In genomic region chr14:34588498-34588897, GRCm38 (mm10) we compare ENCODE assay signal across 12 mouse cellular contexts. TPM values are rescaled to one million over a fixed set of nuclear protein-coding genes. Genes with fewer than 3 reads are reported as not detected.
DNase-seq lines count a peak whose midpoint lies in the region; ATAC-seq and TF ChIP-seq lines count a peak whose summit lies in the region.
"Had no signal": no experiment of that assay in that cellular context is flagged by ENCODE, and none has a peak within 500 bp of the region (broad histone marks: within the 10 kb centered on the region; RNA-seq: fewer than 3 reads in every experiment).

Gene Ldb3 (minus strand): TSS chr14:34588682.

- DNase-seq in liver, adult 2 months (ENCODE audit: extremely low read depth, low read depth, low spot score): no peak
- no peak for DNase-seq in liver, embryonic 11.5 days (ENCODE audit: low spot score)
- DNase-seq in right cerebral cortex, postnatal 25 days: no peak
- DNase-seq in kidney, adult 8-10 months: no peak
- DNase-seq: liver, postnatal 0 days had no signal

- H3K79me2 ChIP-seq in liver, adult 2 months (ENCODE audit: control insufficient read depth, insufficient read depth, low read length): no peaks in the 10 kb centered on the region
- H3K79me2 ChIP-seq in myocyte (ENCODE audit: control insufficient read depth, insufficient read depth): peaks cover 16% of the 10 kb centered on the region

- peaks cover 23% of the 10 kb centered on the region for H3K4me1 ChIP-seq in liver, adult 2 months (ENCODE audit: control insufficient read depth, insufficient read depth, low read length)
- peaks cover 18% of the 10 kb centered on the region for H3K4me1 ChIP-seq in liver, embryonic 11.5 days (replicated peaks; ENCODE audit: control insufficient read depth, insufficient read depth, low read length)
- no peaks in the 10 kb centered on the region for H3K4me1 ChIP-seq in embryonic facial prominence, embryonic 15.5 days
- H3K4me1 ChIP-seq in heart, embryonic 13.5 days: peaks cover 76% of the 10 kb centered on the region

- H3K9ac ChIP-seq in liver, adult 2 months (ENCODE audit: low read depth, low read length): peak within 1 kb of the TSS; percentile 26; the same call in 1 of the 2 replicates
- H3K9ac ChIP-seq in liver, embryonic 11.5 days (ENCODE audit: low read depth, low read length): no peak within 1 kb of the TSS
- no peak within 1 kb of the TSS for H3K9ac ChIP-seq in embryonic facial prominence, embryonic 15.5 days
- H3K9ac ChIP-seq in heart, embryonic 13.5 days: peak within 1 kb of the TSS; percentile 94
- H3K9ac ChIP-seq: liver, postnatal 0 days had no signal

- no peak for TF ChIP-seq POLR2A in liver, adult 2 months (IDR thresholded peaks at IDR 0.05; ENCODE audit: extremely low read depth, insufficient read depth, low read length)
- peak; percentile 92 for TF ChIP-seq POLR2A in myocyte (IDR thresholded peaks at IDR 0.05; ENCODE audit: insufficient read length, low read depth)

- no peaks in the 10 kb centered on the region for H3K36me3 ChIP-seq in liver, adult 2 months (ENCODE audit: control insufficient read depth, insufficient read depth, low read length)
- H3K36me3 ChIP-seq in liver, embryonic 11.5 days (ENCODE audit: control insufficient read depth, insufficient read depth, low read length): no peaks in the 10 kb centered on the region
- H3K36me3 ChIP-seq in embryonic facial prominence, embryonic 15.5 days: no peaks in the 10 kb centered on the region
- H3K36me3 ChIP-seq in heart, embryonic 13.5 days: peaks cover 19% of the 10 kb centered on the region
- H3K36me3 ChIP-seq in myocyte (ENCODE audit: control insufficient read depth, insufficient read depth): no peaks in the 10 kb centered on the region

- WGBS in liver, adult 2 months: 84% methylated on average over 8 of the region's 8 CpGs
- WGBS in liver, embryonic 11.5 days: 57% methylated on average over 8 of the region's 8 CpGs
- WGBS in embryonic facial prominence, embryonic 15.5 days: 58% methylated on average over 8 of the region's 8 CpGs
- WGBS in heart, embryonic 13.5 days: 20% methylated on average over 8 of the region's 8 CpGs

- TF ChIP-seq CTCF in liver, adult 2 months (IDR thresholded peaks at IDR 0.05; ENCODE audit: low read depth, low read length): no peak

- H3K9me3 ChIP-seq in liver, embryonic 11.5 days (ENCODE audit: control insufficient read depth, low read length): no peaks in the 10 kb centered on the region
- H3K9me3 ChIP-seq in embryonic facial prominence, embryonic 15.5 days (replicated peaks): no peaks in the 10 kb centered on the region
- H3K9me3 ChIP-seq in heart, embryonic 13.5 days: no peaks in the 10 kb centered on the region

- H3ac ChIP-seq in myocyte (ENCODE audit: control insufficient read depth, insufficient read length): peak within 1 kb of the TSS; percentile 19

- H3K4me2 ChIP-seq in liver, embryonic 11.5 days: no peak within 1 kb of the TSS
- no peak within 1 kb of the TSS for H3K4me2 ChIP-seq in embryonic facial prominence, embryonic 15.5 days (replicated peaks)
- H3K4me2 ChIP-seq in heart, embryonic 13.5 days: peak within 1 kb of the TSS; percentile 81
- H3K4me2 ChIP-seq in myocyte (ENCODE audit: low read depth): peak within 1 kb of the TSS; percentile 79

- no peaks in the 10 kb centered on the region for H3K27me3 ChIP-seq in liver, adult 2 months (ENCODE audit: control insufficient read depth, insufficient read depth, low read length)
- H3K27me3 ChIP-seq in liver, embryonic 11.5 days (replicated peaks; ENCODE audit: control insufficient read depth, insufficient read depth, low read length): no peaks in the 10 kb centered on the region
- H3K27me3 ChIP-seq in embryonic facial prominence, embryonic 15.5 days: no peaks in the 10 kb centered on the region
- no peaks in the 10 kb centered on the region for H3K27me3 ChIP-seq in heart, embryonic 13.5 days (replicated peaks)
- no peaks in the 10 kb centered on the region for H3K27me3 ChIP-seq in myocyte (ENCODE audit: control insufficient read depth, insufficient read depth, insufficient read length)

- no peak for ATAC-seq in liver, embryonic 11.5 days (replicated peaks; ENCODE audit: low FRiP score)
- no peak for ATAC-seq in embryonic facial prominence, embryonic 15.5 days (ENCODE audit: insufficient number of reproducible peaks, low FRiP score, low TSS enrichment, low read depth)
- peak; percentile 70; the same call in 1 of the 2 replicates for ATAC-seq in heart, embryonic 13.5 days (ENCODE audit: extremely low read depth, insufficient number of reproducible peaks, low FRiP score, low TSS enrichment)
- no peak for ATAC-seq in monocyte, adult 5-6 weeks (replicated peaks; ENCODE audit: insufficient number of reproducible peaks, low FRiP score, low TSS enrichment, poor library complexity, severe bottlenecking)
- ATAC-seq: CD4-positive, CD25-positive, alpha-beta regulatory T cell, adult 4 months; liver, postnatal 0 days had no signal

- H3K4me3 ChIP-seq in liver, adult 2 months (ENCODE audit: insufficient read depth, low read depth, low read length): no peak within 1 kb of the TSS
- no peak within 1 kb of the TSS for H3K4me3 ChIP-seq in liver, embryonic 11.5 days (ENCODE audit: low read depth, low read length)
- H3K4me3 ChIP-seq in embryonic facial prominence, embryonic 15.5 days (replicated peaks): no peak within 1 kb of the TSS
- H3K4me3 ChIP-seq in heart, embryonic 13.5 days: peak within 1 kb of the TSS; percentile 62
- H3K4me3 ChIP-seq in myocyte: peak within 1 kb of the TSS; percentile 34

- H3K27ac ChIP-seq in liver, adult 2 months (replicated peaks; ENCODE audit: insufficient read depth, low read depth, low read length): peak within 1 kb of the TSS; percentile 52
- H3K27ac ChIP-seq in liver, embryonic 11.5 days (ENCODE audit: low read depth, low read length): no peak within 1 kb of the TSS
- H3K27ac ChIP-seq in embryonic facial prominence, embryonic 15.5 days (replicated peaks): no peak within 1 kb of the TSS
- peak within 1 kb of the TSS; percentile 96 for H3K27ac ChIP-seq in heart, embryonic 13.5 days (replicated peaks)
- H3K27ac ChIP-seq: kidney, postnatal 0 days had no signal

TF ChIP-seq in myocyte, 11 proteins besides CTCF, POLR2A, EP300 and RAD21:
- TF ChIP-seq TCF12 (IDR thresholded peaks at IDR 0.05; ENCODE audit: insufficient read depth, poor library complexity, severe bottlenecking): no peak
- peak in 1 of 3 experiments; percentile 68 for TF ChIP-seq MYOG (IDR thresholded peaks at IDR 0.05; ENCODE audit: control insufficient read depth in 1 of 3, insufficient read depth in 1 of 3, insufficient read length in 2 of 3, low read depth in 2 of 3)
- TF ChIP-seq MAX (IDR thresholded peaks at IDR 0.05; ENCODE audit: low read depth): no peak
- TF ChIP-seq REST (IDR thresholded peaks at IDR 0.05; ENCODE audit: insufficient read depth, insufficient read length): no peak
- no peak for TF ChIP-seq E2F4 (IDR thresholded peaks at IDR 0.05; ENCODE audit: insufficient read depth)
- peak in 1 of 3 experiments; percentile 52 for TF ChIP-seq MYOD1 (IDR thresholded peaks at IDR 0.05; ENCODE audit: control insufficient read depth in 1 of 3, insufficient read length in 2 of 3, low read depth in 2 of 3)
- peak; percentile 98 for TF ChIP-seq SRF (IDR thresholded peaks at IDR 0.05; ENCODE audit: control insufficient read depth, insufficient read length, low read depth)
- TF ChIP-seq POLR2AphosphoS2 (IDR thresholded peaks at IDR 0.05; ENCODE audit: insufficient read length, low read depth): peak; percentile 86
- TF ChIP-seq TCF3 (IDR thresholded peaks at IDR 0.05; ENCODE audit: insufficient read length, low read depth): no peak
- no peak for TF ChIP-seq CEBPB (IDR thresholded peaks at IDR 0.05; ENCODE audit: insufficient read depth, poor library complexity, severe bottlenecking)

RNA-seq across cellular contexts. Expression of gene Ldb3, which starts in this region (rescaled TPM):
- 0.18 TPM in 1 of 2 replicates, not detected in the other for total RNA-seq in liver, adult 2 months (2014; rRNA removed)
- 0.06 TPM in 2 replicates for polyA plus RNA-seq in liver, adult 2 months (2012; rRNA removed)
- 0.38 and 2.7 TPM in 2 replicates for polyA plus RNA-seq in liver, embryonic 11.5 days (2014; fragmentation: Nextera tagmentation; extraction: Ambion mirVana)
- 25.9 and 33.6 TPM in 2 replicates for polyA plus RNA-seq in embryonic facial prominence, embryonic 15.5 days (2015; fragmentation: Nextera tagmentation; extraction: Ambion mirVana)
- 226 and 249 TPM in 2 replicates for polyA plus RNA-seq in heart, embryonic 13.5 days (2015; fragmentation: Nextera tagmentation; extraction: Ambion mirVana)
- polyA plus RNA-seq in myocyte (2012; fragmentation: generic; extraction: Trizol): 83.9 TPM
- not detected in 3 replicates for total RNA-seq in monocyte, adult 5-6 weeks (2017)
- total RNA-seq: common myeloid progenitor, adult 5-6 weeks had no signal
- polyA plus RNA-seq: CD4-positive, CD25-positive, alpha-beta regulatory T cell, adult 4 months had no signal

Comparison
In these comparisons a context has a peak if more than half of its experiments do, and no peak if none do; other contexts are left out.
1. H3K27ac ChIP-seq: peak in liver, adult 2 months (single experiment) and heart, embryonic 13.5 days (single experiment); none in liver, embryonic 11.5 days (single experiment) and embryonic facial prominence, embryonic 15.5 days (single experiment).
2. H3K9ac ChIP-seq: peak in liver, adult 2 months (single experiment) and heart, embryonic 13.5 days (single experiment); none in liver, embryonic 11.5 days (single experiment) and embryonic facial prominence, embryonic 15.5 days (single experiment).
3. H3K4me3 ChIP-seq: peak in heart, embryonic 13.5 days (single experiment) and myocyte (single experiment); none in liver, adult 2 months (single experiment), liver, embryonic 11.5 days (single experiment) and embryonic facial prominence, embryonic 15.5 days (single experiment).
4. H3K4me2 ChIP-seq: peak in heart, embryonic 13.5 days (single experiment) and myocyte (single experiment); none in liver, embryonic 11.5 days (single experiment) and embryonic facial prominence, embryonic 15.5 days (single experiment).